Mouse (Mus musculus) forebrain, embryonic 12.5 days (tissue): Measurements from ENCODE around the gene Myo5c. TPM values are rescaled to one million over a fixed set of nuclear protein-coding genes. Genes with fewer than 3 reads are reported as not detected.

Source experiments
- ATAC-seq: fragments of 200-750 bp; cut with Nextera tagmentation; 2 replicates; pipeline ENCODE4 v1.8.0; 2017; ENCODE audit warnings: moderate TSS enrichment; ENCODE audit not compliant: low FRiP score
- H3K27ac ChIP-seq: fragments of 300-500 bp; sonication (generic); 2 replicates; pipeline ENCODE4 v1.5.1; 2016; ENCODE audit warnings: mild to moderate bottlenecking
- H3K27me3 ChIP-seq: fragments of 300-500 bp; sonication (generic); 2 replicates; pipeline ENCODE4 v1.6.1; 2016; ENCODE audit warnings: mild to moderate bottlenecking
- H3K36me3 ChIP-seq: fragments of 300-500 bp; sonication (generic); replicated peaks from 2 replicates; pipeline ENCODE4 v1.6.1; 2016; ENCODE audit warnings: mild to moderate bottlenecking
- H3K4me1 ChIP-seq: fragments of 300-500 bp; sonication (generic); 2 replicates; pipeline ENCODE4 v1.6.1; 2016
- H3K4me2 ChIP-seq: fragments of 300-500 bp; sonication (generic); 2 replicates; pipeline ENCODE4 v1.6.1; 2016; ENCODE audit warnings: mild to moderate bottlenecking, moderate library complexity
- H3K4me3 ChIP-seq: fragments of 300-500 bp; sonication (generic); replicated peaks from 2 replicates; pipeline ENCODE4 v1.5.1; 2016; ENCODE audit warnings: mild to moderate bottlenecking
- H3K9ac ChIP-seq: fragments of 300-500 bp; sonication (generic); 2 replicates; pipeline ENCODE4 v1.6.1; 2016; ENCODE audit warnings: mild to moderate bottlenecking
- H3K9me3 ChIP-seq: fragments of 300-500 bp; sonication (generic); 2 replicates; pipeline ENCODE4 v1.6.1; 2016
- WGBS: fragments of 180-500 bp; shearing (Covaris S2); methylation state at CpG from one replicate; pipeline ENCODE4 v1.1.7; 2016; 5-methylcytosine and 5-hydroxymethylcytosine counted together
- polyA plus RNA-seq: library from polyadenylated mRNA; unstranded; fragments of >200 nt; fragmentation: Nextera tagmentation; extraction: Ambion mirVana; gene quantifications from 2 replicates; pipeline ENCODE4 v1.2.1, GENCODE M21; 2016

The Myo5c gene
- 0.63 and 1.3 TPM in 2 replicates for polyA plus RNA-seq

DNA sequence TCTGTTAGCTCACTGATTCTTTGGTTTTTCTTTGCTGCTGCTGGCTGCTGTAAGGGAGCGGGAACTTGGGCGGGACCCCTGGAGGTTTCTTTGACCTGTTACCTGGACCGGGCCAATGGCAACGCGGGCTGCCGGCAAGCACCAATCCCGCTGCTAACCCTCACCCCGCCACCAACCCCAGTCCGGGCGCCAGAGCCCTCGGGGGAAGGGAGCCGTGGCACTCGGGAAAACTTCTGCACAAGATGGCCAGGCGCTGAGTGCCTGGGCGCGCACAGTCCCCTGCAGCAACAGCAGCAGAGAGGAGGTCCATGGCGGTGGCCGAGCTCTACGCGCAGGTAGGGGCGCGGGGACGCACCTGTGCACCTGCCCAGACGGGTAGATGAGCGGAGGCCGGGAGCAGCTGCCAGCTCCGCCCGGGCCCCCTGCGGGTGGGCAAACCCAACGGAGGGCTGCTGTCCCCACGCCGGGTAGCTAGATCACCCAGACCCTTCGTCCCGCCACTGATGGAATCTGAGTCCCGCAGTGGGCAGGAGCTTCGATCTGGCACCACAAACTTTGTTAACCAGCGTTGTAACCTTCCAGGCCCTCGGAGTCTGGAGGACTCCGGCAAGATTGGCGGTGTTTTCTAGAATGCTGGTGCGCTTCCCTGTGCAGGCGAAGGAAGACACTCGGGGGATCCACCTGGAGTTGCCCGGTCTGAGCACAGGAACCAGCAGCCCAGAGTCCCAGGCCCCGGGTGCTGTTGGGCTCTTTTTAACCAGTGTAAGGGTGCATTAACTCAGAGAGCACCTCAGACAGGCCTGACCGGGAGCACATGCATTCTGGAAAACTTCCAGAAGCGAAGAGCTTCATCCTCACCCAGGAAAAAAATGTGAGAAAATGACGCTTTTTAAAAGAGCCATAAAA, at the start of gene Myo5c:
Gene Myo5c, plus strand, starts transcription at position 180 of the 906 bp plus-strand sequence.
- Histone ChIP-seq H3K4me3 (peak within 1 kb of the TSS; percentile 42), H3K36me3 (no peaks in the 10 kb centered on the region), H3K4me1 (peaks cover 11% of the 10 kb centered on the region), H3K4me2 (peak within 1 kb of the TSS; percentile 63), H3K27me3 (peaks cover 40% of the 10 kb centered on the region), H3K9me3 (no peaks in the 10 kb centered on the region), H3K9ac (peak within 1 kb of the TSS; percentile 38; the same call in 1 of the 2 replicates), H3K27ac (no peak within 1 kb of the TSS)
- whole genome bisulfite sequencing = 2% methylated on average over 48 of the region's 48 CpGs
- peak; percentile 14; the same call in 1 of the 2 replicates for ATAC-seq

DNA sequence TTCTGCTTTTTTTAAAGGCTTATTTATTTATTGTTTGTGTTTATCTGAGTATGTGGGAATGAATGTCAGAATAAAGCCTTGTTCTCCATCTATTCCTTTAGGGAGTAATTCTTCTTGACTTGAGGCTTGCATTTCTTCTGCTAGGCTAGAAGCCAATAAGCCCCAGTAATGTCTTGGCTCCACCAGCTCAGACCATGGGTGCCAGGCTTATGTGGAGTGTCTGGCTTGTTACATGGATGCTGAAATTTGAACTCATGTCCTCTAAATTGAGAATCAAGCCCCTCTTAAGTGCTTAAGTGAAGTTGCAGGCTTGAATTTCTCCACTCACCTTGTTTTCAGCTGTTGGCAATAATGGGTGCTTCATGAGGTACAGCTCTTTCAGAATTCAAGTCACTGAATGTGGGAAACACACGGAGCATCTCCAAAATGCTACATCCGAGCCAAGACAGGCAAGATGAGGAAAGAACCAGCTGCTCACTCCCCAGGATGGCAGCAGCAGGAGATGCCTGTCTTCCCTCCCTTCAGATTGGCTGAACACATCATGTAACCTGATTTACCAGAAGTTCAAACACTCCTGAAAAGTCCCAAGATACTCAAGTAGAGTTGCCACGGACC, 44.1 kb upstream of the Myo5c start:
- H3K27ac ChIP-seq = no peak overlapping the region
- H3K4me2 ChIP-seq = no peak overlapping the region
- H3K4me3 ChIP-seq = no peak overlapping the region
- 87% methylated on average over 3 of the region's 3 CpGs for WGBS
- no peaks in the 10 kb centered on the region for H3K9me3 ChIP-seq
- no peak overlapping the region for H3K9ac ChIP-seq
- H3K4me1 ChIP-seq = no peaks in the 10 kb centered on the region
- no peaks in the 10 kb centered on the region for H3K27me3 ChIP-seq
- ATAC-seq = no peak
- H3K36me3 ChIP-seq = peaks cover 60% of the 10 kb centered on the region

DNA sequence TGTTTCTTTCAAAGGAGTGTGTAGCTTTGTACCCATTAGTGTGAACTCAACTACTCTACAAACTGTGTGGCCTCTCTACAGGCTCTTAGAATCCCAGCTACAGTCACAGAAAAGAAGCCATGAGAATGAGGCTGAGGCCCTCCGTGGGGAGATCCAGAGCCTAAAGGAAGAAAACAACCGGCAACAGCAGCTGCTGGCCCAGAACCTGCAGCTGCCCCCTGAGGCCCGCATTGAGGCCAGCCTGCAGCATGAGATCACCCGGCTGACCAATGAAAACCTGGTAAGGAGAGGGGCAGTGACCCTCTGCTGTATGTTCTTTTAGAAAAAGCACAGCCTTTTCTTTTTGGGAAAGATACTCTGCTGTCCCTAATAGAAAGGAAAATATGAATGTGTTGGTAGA, 38.0 kb upstream of the Myo5c start:
- H3K9me3 ChIP-seq = no peaks in the 10 kb centered on the region
- H3K27ac ChIP-seq = no peak overlapping the region
- no peak overlapping the region for H3K9ac ChIP-seq
- no peak overlapping the region for H3K4me3 ChIP-seq
- peaks cover 47% of the 10 kb centered on the region for H3K36me3 ChIP-seq
- 61% methylated on average over 4 of the region's 4 CpGs for WGBS
- H3K4me1 ChIP-seq = no peaks in the 10 kb centered on the region
- no peak for ATAC-seq
- H3K4me2 ChIP-seq = no peak overlapping the region
- no peaks in the 10 kb centered on the region for H3K27me3 ChIP-seq

DNA sequence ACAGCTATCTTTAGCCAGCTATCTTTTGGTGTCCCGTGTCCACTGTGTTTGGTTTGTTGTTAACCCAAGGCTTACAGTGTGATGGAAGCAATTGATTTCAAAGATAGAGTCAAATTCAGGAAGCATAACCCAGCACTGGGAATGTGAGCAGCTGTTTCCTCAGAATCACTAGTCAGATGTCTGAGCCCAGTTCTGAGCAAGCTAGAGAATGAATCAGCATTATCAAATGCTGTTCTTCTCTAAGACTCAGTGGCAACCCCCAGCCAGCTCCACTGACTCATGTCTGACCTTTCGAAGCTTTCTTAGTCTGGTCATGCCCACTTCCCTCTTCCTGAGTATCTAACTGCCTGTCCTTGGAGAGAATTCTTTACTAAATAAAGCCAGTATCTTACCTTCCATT, 35.5 kb upstream of the Myo5c start:
- WGBS = 76% methylated on average over 2 of the region's 2 CpGs
- Histone ChIP-seq H3K9me3 (no peaks in the 10 kb centered on the region), H3K4me3 (no peak overlapping the region), H3K9ac (no peak overlapping the region), H3K27me3 (no peaks in the 10 kb centered on the region), H3K4me2 (no peak overlapping the region), H3K4me1 (no peaks in the 10 kb centered on the region), H3K36me3 (peaks cover 42% of the 10 kb centered on the region), H3K27ac (no peak overlapping the region)
- no peak for ATAC-seq

DNA sequence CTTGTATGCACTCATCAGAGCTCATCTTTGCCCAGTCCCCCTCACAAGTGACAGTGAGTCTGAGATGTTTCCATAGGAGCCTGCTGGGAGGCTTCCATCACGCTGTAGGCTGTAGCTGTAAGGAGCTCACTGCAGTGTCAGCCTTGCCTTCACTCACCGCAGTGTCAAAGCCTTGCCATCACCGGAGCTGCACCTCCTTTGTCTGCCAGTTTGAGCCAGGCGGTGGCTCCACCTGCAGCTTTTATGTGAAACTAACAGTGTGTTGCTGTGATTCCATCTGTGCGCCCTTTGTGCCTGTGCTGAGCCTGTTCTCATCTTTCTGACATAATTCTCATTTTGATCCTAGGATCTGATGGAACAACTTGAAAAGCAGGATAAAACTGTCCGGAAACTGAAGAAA, 34.5 kb upstream of the Myo5c start:
- 43% methylated on average over 6 of the region's 6 CpGs for WGBS
- Histone ChIP-seq H3K27ac (peak overlapping the region; percentile 39; the same call in 1 of the 2 replicates), H3K4me1 (no peaks in the 10 kb centered on the region), H3K4me3 (no peak overlapping the region), H3K4me2 (no peak overlapping the region), H3K9ac (0 out of 2 replicates have a peak overlapping the region, but pooled peaks have one; percentile 2), H3K36me3 (peaks cover 52% of the 10 kb centered on the region), H3K27me3 (no peaks in the 10 kb centered on the region), H3K9me3 (no peaks in the 10 kb centered on the region)
- peak; percentile 46; the same call in 1 of the 2 replicates for ATAC-seq

DNA sequence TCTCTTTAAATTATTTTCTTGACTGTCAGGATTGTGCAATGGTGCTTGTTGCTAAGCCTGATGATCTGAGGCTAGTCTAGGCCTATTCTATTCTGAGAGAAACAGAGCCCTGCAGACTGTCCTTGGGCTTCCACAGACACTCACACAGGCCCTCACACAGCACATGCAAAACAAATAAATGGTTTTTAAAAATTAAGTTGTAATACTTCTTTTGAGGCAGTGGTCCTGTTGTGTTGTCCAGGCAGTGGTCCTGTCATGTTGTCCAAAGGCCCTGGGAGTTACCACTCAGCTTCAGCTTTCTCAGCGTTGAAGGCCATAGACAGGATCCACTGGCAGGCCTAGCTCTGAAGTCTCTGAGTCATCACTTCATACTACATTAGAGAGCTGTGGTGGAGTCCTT, 30.3 kb upstream of the Myo5c start:
- no peak overlapping the region for H3K4me2 ChIP-seq
- no peak overlapping the region for H3K27ac ChIP-seq
- WGBS = 97% methylated on average over 1 of the region's 1 CpGs
- H3K4me1 ChIP-seq = no peaks in the 10 kb centered on the region
- ATAC-seq = no peak
- no peaks in the 10 kb centered on the region for H3K9me3 ChIP-seq
- no peak overlapping the region for H3K4me3 ChIP-seq
- H3K27me3 ChIP-seq = no peaks in the 10 kb centered on the region
- no peak overlapping the region for H3K9ac ChIP-seq
- peaks cover 69% of the 10 kb centered on the region for H3K36me3 ChIP-seq

DNA sequence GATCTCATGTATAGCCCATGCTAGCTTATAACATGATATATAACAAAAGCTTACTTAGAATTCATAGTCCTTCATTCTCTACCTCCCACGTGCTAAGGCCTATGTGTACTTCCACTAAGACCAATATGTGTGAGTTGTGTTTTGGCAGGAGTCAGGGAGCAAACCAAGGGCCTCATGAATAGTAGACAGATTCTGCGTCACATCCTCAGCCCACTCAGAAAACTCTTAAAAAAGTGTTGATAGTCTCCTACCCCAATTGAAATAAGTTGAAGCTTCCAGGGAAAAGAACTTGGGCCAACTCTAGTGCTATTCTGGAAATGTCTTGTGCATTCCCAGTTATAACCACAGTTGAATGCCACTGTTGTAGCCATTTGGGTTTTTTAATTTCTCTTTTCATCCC, 29.8 kb upstream of the Myo5c start:
- Histone ChIP-seq H3K36me3 (peaks cover 69% of the 10 kb centered on the region), H3K27ac (no peak overlapping the region), H3K9ac (no peak overlapping the region), H3K4me3 (no peak overlapping the region), H3K27me3 (no peaks in the 10 kb centered on the region), H3K4me2 (no peak overlapping the region), H3K9me3 (no peaks in the 10 kb centered on the region), H3K4me1 (no peaks in the 10 kb centered on the region)
- 90% methylated on average over 2 of the region's 2 CpGs for WGBS
- no peak for ATAC-seq

DNA sequence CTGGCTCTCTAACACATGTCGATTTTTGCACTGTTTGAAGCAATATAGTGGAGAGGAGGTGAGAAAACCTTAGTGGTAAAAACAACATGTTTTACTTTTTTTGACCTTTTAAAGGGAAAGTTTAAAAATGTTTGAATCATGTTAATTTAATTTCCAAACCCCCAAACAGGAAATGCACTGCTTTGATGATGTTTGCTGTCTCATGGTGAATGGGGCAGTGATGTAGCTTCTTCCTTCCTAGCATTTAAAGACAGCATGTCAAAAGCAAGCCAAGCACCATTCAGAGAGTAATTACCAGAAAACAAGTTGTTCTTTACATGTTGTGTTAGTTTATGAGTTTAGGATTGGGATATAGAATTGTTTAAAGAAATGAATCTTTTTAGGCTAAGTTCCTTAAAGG, 22.6 kb upstream of the Myo5c start:
- Histone ChIP-seq H3K36me3 (peaks cover 60% of the 10 kb centered on the region), H3K27ac (no peak overlapping the region), H3K9ac (no peak overlapping the region), H3K9me3 (no peaks in the 10 kb centered on the region), H3K4me3 (no peak overlapping the region), H3K4me2 (no peak overlapping the region), H3K4me1 (no peaks in the 10 kb centered on the region), H3K27me3 (no peaks in the 10 kb centered on the region)
- ATAC-seq = no peak
- 92% methylated on average over 1 of the region's 1 CpGs for WGBS

DNA sequence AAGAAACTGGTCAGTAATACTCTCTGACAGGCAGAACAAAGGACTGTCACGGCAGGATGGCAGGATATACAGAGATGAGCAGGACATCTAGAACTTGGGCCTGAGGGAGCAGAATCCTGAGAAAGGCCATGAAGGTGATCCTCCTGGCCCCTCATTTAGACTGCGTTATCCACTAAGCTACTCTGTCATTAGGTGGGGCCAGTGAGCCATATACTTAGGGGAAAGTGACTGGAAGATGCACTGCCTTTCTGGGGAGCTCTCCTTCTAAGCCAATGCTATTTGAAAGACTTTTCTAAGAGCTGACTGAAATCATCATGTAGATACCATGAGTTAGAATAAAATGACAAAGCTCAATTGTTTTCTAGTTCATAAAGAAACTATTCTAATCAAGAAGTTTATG, 21.6 kb upstream of the Myo5c start:
- H3K4me2 ChIP-seq = no peak overlapping the region
- no peak for ATAC-seq
- no peaks in the 10 kb centered on the region for H3K9me3 ChIP-seq
- H3K4me1 ChIP-seq = no peaks in the 10 kb centered on the region
- H3K27ac ChIP-seq = no peak overlapping the region
- H3K36me3 ChIP-seq = peaks cover 58% of the 10 kb centered on the region
- no peaks in the 10 kb centered on the region for H3K27me3 ChIP-seq
- H3K9ac ChIP-seq = no peak overlapping the region
- 71% methylated on average over 2 of the region's 2 CpGs for WGBS
- H3K4me3 ChIP-seq = no peak overlapping the region

DNA sequence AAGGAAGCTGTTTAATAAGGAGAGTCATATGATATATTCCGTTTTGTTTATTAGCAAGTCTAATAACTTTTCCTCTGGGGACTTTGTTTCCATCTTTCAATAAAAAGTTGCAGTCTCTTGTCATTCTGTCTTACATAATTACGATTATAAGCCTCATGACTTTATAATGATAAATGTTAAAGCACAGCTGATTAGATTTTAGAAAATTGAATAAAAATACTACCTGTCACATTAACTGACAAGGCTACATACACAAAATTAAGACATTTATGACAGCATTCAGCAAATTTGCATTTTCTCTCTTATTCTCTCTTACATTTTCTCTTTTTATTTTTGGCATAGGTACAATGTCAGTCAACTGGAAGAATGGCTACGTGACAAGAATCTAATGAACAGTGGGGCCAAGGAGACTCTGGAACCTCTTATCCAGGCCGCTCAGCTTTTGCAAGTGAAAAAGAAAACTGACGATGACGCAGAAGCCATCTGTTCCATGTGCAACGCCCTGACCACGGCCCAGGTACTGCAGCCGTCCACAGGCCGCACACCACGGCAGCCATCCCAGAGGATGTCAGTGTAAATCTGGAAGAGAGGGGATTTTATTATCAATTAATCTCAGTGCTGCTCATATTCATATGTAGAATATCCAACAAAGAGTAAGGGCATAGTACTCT, 16.9 kb upstream of the Myo5c start:
- Histone ChIP-seq H3K36me3 (peaks cover 69% of the 10 kb centered on the region), H3K9ac (no peak overlapping the region)
- WGBS = 91% methylated on average over 11 of the region's 11 CpGs

DNA sequence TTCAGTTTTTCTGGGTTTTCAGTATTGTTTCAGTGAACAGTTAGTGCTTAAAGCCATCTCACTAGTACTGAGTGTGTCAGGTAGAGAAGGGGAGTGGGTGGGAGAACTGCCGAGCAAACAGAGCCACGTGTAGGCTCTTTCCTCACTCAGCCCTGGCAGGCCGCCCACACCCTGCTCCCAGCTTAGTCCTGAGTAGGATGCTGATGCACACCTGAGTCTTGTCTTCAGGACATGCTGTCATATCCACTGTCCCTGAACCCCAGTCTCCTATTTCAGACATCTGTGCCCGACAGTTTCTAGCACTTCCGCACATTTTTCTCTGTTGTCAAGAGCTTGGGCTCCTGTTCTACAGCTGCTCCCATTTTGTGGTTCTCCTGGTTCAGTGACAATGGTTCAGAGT, 11.9 kb upstream of the Myo5c start:
- Histone ChIP-seq H3K27me3 (no peaks in the 10 kb centered on the region), H3K27ac (no peak overlapping the region), H3K9ac (no peak overlapping the region), H3K4me1 (no peaks in the 10 kb centered on the region), H3K36me3 (peaks cover 48% of the 10 kb centered on the region), H3K4me3 (no peak overlapping the region), H3K4me2 (no peak overlapping the region), H3K9me3 (no peaks in the 10 kb centered on the region)
- ATAC-seq = no peak
- WGBS = 87% methylated on average over 5 of the region's 5 CpGs

More for the DNA sequence above, 16.9 kb upstream of the Myo5c start:
- Histone ChIP-seq H3K27me3 (no peaks in the 10 kb centered on the region), H3K4me3 (no peak overlapping the region), H3K27ac (no peak overlapping the region), H3K4me1 (no peaks in the 10 kb centered on the region), H3K9me3 (no peaks in the 10 kb centered on the region), H3K4me2 (no peak overlapping the region)
- no peak for ATAC-seq
